17 mouse cellular contexts compared by ENCODE assay signal in the genomic region with DNA sequence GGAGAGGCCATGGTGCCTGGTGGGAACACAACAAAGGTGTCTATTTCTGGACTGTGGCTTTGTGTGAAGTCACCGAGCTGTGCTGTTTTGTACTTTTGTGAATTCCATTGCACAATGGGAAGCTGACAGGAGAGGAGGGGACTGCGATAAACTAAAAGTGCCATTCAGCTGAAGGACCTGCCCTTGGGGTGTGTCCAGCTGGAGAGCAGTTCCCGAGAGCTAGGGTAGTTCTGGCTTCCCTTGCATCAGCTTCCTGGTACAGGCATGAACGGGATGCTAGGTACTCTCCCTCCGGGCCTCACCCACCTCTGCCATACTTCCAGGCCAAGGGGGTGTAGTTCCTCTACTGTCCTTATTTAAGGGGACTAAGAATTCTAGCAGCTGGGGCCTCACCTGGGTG.
DNase-seq lines count a peak whose midpoint lies in the region; ATAC-seq and TF ChIP-seq lines count a peak whose summit lies in the region.
"Had no signal": no experiment of that assay in that cellular context is flagged by ENCODE, and none has a peak within 500 bp of the region (broad histone marks: within the 10 kb centered on the region; RNA-seq: fewer than 3 reads in every experiment).

No protein-coding gene starts in this region.

- H3K36me3 ChIP-seq in forebrain, embryonic 10.5 days (replicated peaks), result no peaks in the 10 kb centered on the region
- H3K36me3 ChIP-seq in forebrain, embryonic 16.5 days (ENCODE audit: control insufficient read depth, insufficient read depth), result no peaks in the 10 kb centered on the region
- H3K36me3 ChIP-seq in kidney, embryonic 16.5 days (ENCODE audit: insufficient read depth, low read length), result no peaks in the 10 kb centered on the region
- H3K36me3 ChIP-seq in stomach, postnatal 0 days (ENCODE audit: control insufficient read depth, insufficient read depth, low read length), result no peaks in the 10 kb centered on the region
- H3K36me3 ChIP-seq: embryonic facial prominence, embryonic 13.5 days; liver, embryonic 15.5 days; midbrain, embryonic 15.5 days; neural tube, embryonic 12.5 days had no signal

- no peak overlapping the region for H3K4me3 ChIP-seq in forebrain, embryonic 10.5 days
- H3K4me3 ChIP-seq in forebrain, embryonic 16.5 days (replicated peaks; ENCODE audit: low read length), result no peak overlapping the region
- H3K4me3 ChIP-seq in kidney, embryonic 16.5 days (ENCODE audit: low read length), result no peak overlapping the region
- no peak overlapping the region for H3K4me3 ChIP-seq in lung, adult 2 months (replicated peaks; ENCODE audit: extremely low read depth, low read depth, low read length)
- H3K4me3 ChIP-seq in stomach, postnatal 0 days (ENCODE audit: low read depth, low read length), result no peak overlapping the region
- H3K4me3 ChIP-seq: embryonic facial prominence, embryonic 13.5 days; forebrain, embryonic 13.5 days; liver, embryonic 15.5 days; midbrain, embryonic 15.5 days; neural tube, embryonic 12.5 days had no signal

- DNase-seq in forebrain, embryonic 10.5 days (ENCODE audit: extremely low spot score, low spot score), result no peak
- no peak for DNase-seq in kidney, adult 18-20 months
- DNase-seq in lung, adult 2 months, result peak; percentile 49
- DNase-seq in stomach, postnatal 0 days (ENCODE audit: low spot score), result peak; percentile 27
- no peak for DNase-seq in gastrocnemius, postnatal 10 days
- DNase-seq in right cerebral cortex, adult 18-20 months, result no peak
- DNase-seq: cerebellum, adult 9-11 months; gastrocnemius, postnatal 14 days; left cerebral cortex, postnatal 4 days; thymus, postnatal 36 days had no signal

- no peaks in the 10 kb centered on the region for H3K27me3 ChIP-seq in forebrain, embryonic 10.5 days (ENCODE audit: poor library complexity, severe bottlenecking)
- H3K27me3 ChIP-seq in forebrain, embryonic 16.5 days (replicated peaks; ENCODE audit: control insufficient read depth, insufficient read depth, low read length), result no peaks in the 10 kb centered on the region
- H3K27me3 ChIP-seq in kidney, embryonic 16.5 days (ENCODE audit: insufficient read depth, low read length), result no peaks in the 10 kb centered on the region
- H3K27me3 ChIP-seq in stomach, postnatal 0 days (ENCODE audit: control insufficient read depth, insufficient read depth, low read length), result no peaks in the 10 kb centered on the region
- H3K27me3 ChIP-seq: embryonic facial prominence, embryonic 13.5 days; forebrain, embryonic 13.5 days; liver, embryonic 15.5 days; midbrain, embryonic 15.5 days; neural tube, embryonic 12.5 days had no signal

- H3K9ac ChIP-seq in forebrain, embryonic 16.5 days (replicated peaks; ENCODE audit: low read depth, low read length), result no peak overlapping the region
- H3K9ac ChIP-seq in kidney, embryonic 16.5 days (replicated peaks; ENCODE audit: low read length), result no peak overlapping the region
- no peak overlapping the region for H3K9ac ChIP-seq in stomach, postnatal 0 days (ENCODE audit: low read length)
- H3K9ac ChIP-seq: embryonic facial prominence, embryonic 13.5 days; forebrain, embryonic 13.5 days; liver, embryonic 15.5 days; midbrain, embryonic 15.5 days; neural tube, embryonic 12.5 days had no signal

- no peaks in the 10 kb centered on the region for H3K9me3 ChIP-seq in forebrain, embryonic 10.5 days
- H3K9me3 ChIP-seq in forebrain, embryonic 16.5 days (ENCODE audit: control insufficient read depth, low read length), result no peaks in the 10 kb centered on the region
- H3K9me3 ChIP-seq in kidney, embryonic 16.5 days (ENCODE audit: low read length), result no peaks in the 10 kb centered on the region
- no peaks in the 10 kb centered on the region for H3K9me3 ChIP-seq in stomach, postnatal 0 days (ENCODE audit: control insufficient read depth, low read length)
- H3K9me3 ChIP-seq: embryonic facial prominence, embryonic 13.5 days; forebrain, embryonic 13.5 days; liver, embryonic 15.5 days; midbrain, embryonic 15.5 days; neural tube, embryonic 12.5 days had no signal

- H3K4me2 ChIP-seq in forebrain, embryonic 16.5 days (ENCODE audit: low read length), result no peak overlapping the region
- H3K4me2 ChIP-seq in kidney, embryonic 16.5 days (replicated peaks; ENCODE audit: low read depth, low read length), result no peak overlapping the region
- H3K4me2 ChIP-seq in stomach, postnatal 0 days (replicated peaks; ENCODE audit: low read depth), result no peak overlapping the region
- H3K4me2 ChIP-seq: embryonic facial prominence, embryonic 13.5 days; forebrain, embryonic 13.5 days; liver, embryonic 15.5 days; midbrain, embryonic 15.5 days; neural tube, embryonic 12.5 days had no signal

- 0 out of 2 replicates have a peak overlapping the region, but pooled peaks have one; percentile 11 for H3K27ac ChIP-seq in forebrain, embryonic 10.5 days
- no peak overlapping the region for H3K27ac ChIP-seq in forebrain, embryonic 16.5 days (ENCODE audit: low read length)
- no peak overlapping the region for H3K27ac ChIP-seq in kidney, embryonic 16.5 days (ENCODE audit: low read length)
- no peak overlapping the region for H3K27ac ChIP-seq in stomach, postnatal 0 days (replicated peaks)
- H3K27ac ChIP-seq: embryonic facial prominence, embryonic 13.5 days; forebrain, embryonic 13.5 days; liver, embryonic 15.5 days; midbrain, embryonic 15.5 days; neural tube, embryonic 12.5 days had no signal

- TF ChIP-seq POLR2A in lung, adult 2 months (IDR thresholded peaks at IDR 0.05; ENCODE audit: borderline replicate concordance, extremely low read depth, low read depth, low read length), result no peak

- TF ChIP-seq CTCF in lung, adult 2 months (IDR thresholded peaks at IDR 0.05; ENCODE audit: insufficient read depth, low read length), result no peak
- no peak for TF ChIP-seq CTCF in stomach, postnatal 0 days (IDR thresholded peaks at IDR 0.05; ENCODE audit: low read depth)

- H3K4me1 ChIP-seq in forebrain, embryonic 10.5 days, result peaks cover 9% of the 10 kb centered on the region
- no peaks in the 10 kb centered on the region for H3K4me1 ChIP-seq in forebrain, embryonic 16.5 days (replicated peaks; ENCODE audit: control insufficient read depth, insufficient read depth, low read length)
- H3K4me1 ChIP-seq in kidney, embryonic 16.5 days (ENCODE audit: insufficient read depth, low read length), result no peaks in the 10 kb centered on the region
- no peaks in the 10 kb centered on the region for H3K4me1 ChIP-seq in lung, adult 2 months (ENCODE audit: control insufficient read depth, insufficient read depth, low read length)
- H3K4me1 ChIP-seq in stomach, postnatal 0 days (replicated peaks; ENCODE audit: control insufficient read depth, insufficient read depth), result no peaks in the 10 kb centered on the region
- H3K4me1 ChIP-seq: embryonic facial prominence, embryonic 13.5 days; forebrain, embryonic 13.5 days; liver, embryonic 15.5 days; midbrain, embryonic 15.5 days; neural tube, embryonic 12.5 days had no signal

- no peak for ATAC-seq in forebrain, embryonic 16.5 days
- ATAC-seq in kidney, embryonic 16.5 days (ENCODE audit: low FRiP score, low TSS enrichment), result peak; percentile 53; the same call in 1 of the 2 replicates
- peak; percentile 88 for ATAC-seq in stomach, postnatal 0 days (ENCODE audit: low FRiP score, low TSS enrichment)
- ATAC-seq: forebrain, embryonic 13.5 days; midbrain, embryonic 15.5 days had no signal

- 57% methylated on average over 5 of the region's 5 CpGs for WGBS in forebrain, embryonic 10.5 days
- 50% methylated on average over 5 of the region's 5 CpGs for WGBS in forebrain, embryonic 16.5 days
- 58% methylated on average over 5 of the region's 5 CpGs for WGBS in kidney, embryonic 16.5 days
- WGBS in lung, adult 2 months, result 46% methylated on average over 5 of the region's 5 CpGs
- 34% methylated on average over 5 of the region's 5 CpGs for WGBS in stomach, postnatal 0 days

- TF ChIP-seq EP300 in stomach, postnatal 0 days (optimal IDR thresholded peaks at IDR 0.05), result no peak

Comparison
In these comparisons a context has a peak if more than half of its experiments do, and no peak if none do; other contexts are left out.
1. DNase-seq: peak in lung, adult 2 months (single experiment) and stomach, postnatal 0 days (single experiment); none in forebrain, embryonic 10.5 days (single experiment), kidney, adult 18-20 months (single experiment), gastrocnemius, postnatal 10 days (single experiment) and right cerebral cortex, adult 18-20 months (single experiment).